Mouse (Mus musculus): ENCODE data around the gene Dusp18. TPM values are rescaled to one million over a fixed set of nuclear protein-coding genes. Genes with fewer than 3 reads are reported as not detected.

Gene Dusp18
- polyA plus RNA-seq (2016; fragmentation: Nextera tagmentation; extraction: Ambion mirVana) = 18.9 and 23.2 TPM in 2 replicates

- WGBS = 3% methylated on average over 46 of the region's 46 CpGs
These were observed at the start of gene Dusp18, which contains the start of gene 4921536K21Rik for GRCm38 (mm10) chr11:3894406-3895281. TSS of gene Dusp18 (plus strand) at chr11:3895240. TSS of gene 4921536K21Rik (minus strand) at chr11:3895098.

GRCm38 (mm10) chr11:3846351-3846750 is 48.7 kb upstream of the Dusp18 start:
- Histone ChIP-seq H3K36me3 (no peaks in the 10 kb centered on the region), H3K9me3 (replicated peaks) (no peaks in the 10 kb centered on the region), H3K27me3 (ENCODE audit: low read depth, poor library complexity, severe bottlenecking) (no peaks in the 10 kb centered on the region), H3K4me1 (no peaks in the 10 kb centered on the region), H3K4me3 (no peak overlapping the region), H3K27ac (replicated peaks) (no peak overlapping the region)
- WGBS = 74% methylated on average over 2 of the region's 2 CpGs
- no peak for DNase-seq (ENCODE audit: low spot score)

More at GRCm38 (mm10) chr11:3894406-3895281, at the start of gene Dusp18, which contains the start of gene 4921536K21Rik:
- Histone ChIP-seq H3K4me3 (peak within 1 kb of the TSS; percentile 57), H3K36me3 (peaks cover 32% of the 10 kb centered on the region), H3K27me3 (ENCODE audit: low read depth, poor library complexity, severe bottlenecking) (no peaks in the 10 kb centered on the region), H3K9me3 (replicated peaks) (no peaks in the 10 kb centered on the region), H3K4me1 (peaks cover 24% of the 10 kb centered on the region), H3K27ac (replicated peaks) (peak within 1 kb of the TSS; percentile 92)
- peak; percentile 98 for DNase-seq (ENCODE audit: low spot score)

GRCm38 (mm10) chr11:3849469-3850314 is 45.3 kb upstream of the Dusp18 start:
- no peak for DNase-seq (ENCODE audit: low spot score)
- Histone ChIP-seq H3K27me3 (ENCODE audit: low read depth, poor library complexity, severe bottlenecking) (no peaks in the 10 kb centered on the region), H3K4me1 (no peaks in the 10 kb centered on the region), H3K27ac (replicated peaks) (no peak overlapping the region), H3K9me3 (replicated peaks) (0 out of 2 replicates have a peak, but pooled peaks cover under 1% of the 10 kb centered on the region), H3K4me3 (no peak overlapping the region), H3K36me3 (no peaks in the 10 kb centered on the region)
- WGBS = 84% methylated on average over 15 of the region's 15 CpGs

GRCm38 (mm10) chr11:3850315-3850614 is 44.8 kb upstream of the Dusp18 start:
- 0 out of 2 replicates have a peak, but pooled peaks cover 4% of the 10 kb centered on the region for H3K9me3 ChIP-seq (replicated peaks)
- no peak for DNase-seq (ENCODE audit: low spot score)
- H3K27ac ChIP-seq (replicated peaks) = no peak overlapping the region
- no peak overlapping the region for H3K4me3 ChIP-seq
- WGBS = 76% methylated on average over 2 of the region's 2 CpGs
- H3K27me3 ChIP-seq (ENCODE audit: low read depth, poor library complexity, severe bottlenecking) = no peaks in the 10 kb centered on the region
- H3K4me1 ChIP-seq = no peaks in the 10 kb centered on the region
- no peaks in the 10 kb centered on the region for H3K36me3 ChIP-seq

GRCm38 (mm10) chr11:3850746-3851277 is 44.2 kb upstream of the Dusp18 start:
- no peaks in the 10 kb centered on the region for H3K27me3 ChIP-seq (ENCODE audit: low read depth, poor library complexity, severe bottlenecking)
- 77% methylated on average over 5 of the region's 5 CpGs for WGBS
- H3K27ac ChIP-seq (replicated peaks) = no peak overlapping the region
- no peaks in the 10 kb centered on the region for H3K4me1 ChIP-seq
- no peak for DNase-seq (ENCODE audit: low spot score)
- 0 out of 2 replicates have a peak, but pooled peaks cover 4% of the 10 kb centered on the region for H3K9me3 ChIP-seq (replicated peaks)
- H3K36me3 ChIP-seq = no peaks in the 10 kb centered on the region
- no peak overlapping the region for H3K4me3 ChIP-seq

GRCm38 (mm10) chr11:3851872-3852271 is 43.2 kb upstream of the Dusp18 start:
- DNase-seq (ENCODE audit: low spot score) = no peak
- H3K9me3 ChIP-seq (replicated peaks) = 0 out of 2 replicates have a peak, but pooled peaks cover 4% of the 10 kb centered on the region
- WGBS = 84% methylated on average over 4 of the region's 4 CpGs

GRCm38 (mm10) chr11:3853031-3853430 is 42.0 kb upstream of the Dusp18 start:
- H3K4me1 ChIP-seq = no peaks in the 10 kb centered on the region
- H3K9me3 ChIP-seq (replicated peaks) = 0 out of 2 replicates have a peak, but pooled peaks cover 4% of the 10 kb centered on the region
- 96% methylated on average over 10 of the region's 10 CpGs for WGBS
- H3K4me3 ChIP-seq = no peak overlapping the region
- H3K36me3 ChIP-seq = no peaks in the 10 kb centered on the region
- no peaks in the 10 kb centered on the region for H3K27me3 ChIP-seq (ENCODE audit: low read depth, poor library complexity, severe bottlenecking)
- H3K27ac ChIP-seq (replicated peaks) = no peak overlapping the region
- DNase-seq (ENCODE audit: low spot score) = no peak

More at GRCm38 (mm10) chr11:3851872-3852271, 43.2 kb upstream of the Dusp18 start:
- Histone ChIP-seq H3K27me3 (ENCODE audit: low read depth, poor library complexity, severe bottlenecking) (no peaks in the 10 kb centered on the region), H3K36me3 (no peaks in the 10 kb centered on the region), H3K4me3 (no peak overlapping the region), H3K27ac (replicated peaks) (no peak overlapping the region), H3K4me1 (no peaks in the 10 kb centered on the region)

- Histone ChIP-seq H3K9me3 (replicated peaks) (0 out of 2 replicates have a peak, but pooled peaks cover 4% of the 10 kb centered on the region), H3K4me3 (no peak overlapping the region), H3K4me1 (no peaks in the 10 kb centered on the region), H3K36me3 (no peaks in the 10 kb centered on the region), H3K27ac (replicated peaks) (no peak overlapping the region), H3K27me3 (ENCODE audit: low read depth, poor library complexity, severe bottlenecking) (no peaks in the 10 kb centered on the region)
- no peak for DNase-seq (ENCODE audit: low spot score)
- WGBS = 88% methylated on average over 5 of the region's 5 CpGs
These were observed 41.5 kb upstream of the Dusp18 start for GRCm38 (mm10) chr11:3853481-3854034.

- H3K36me3 ChIP-seq = no peaks in the 10 kb centered on the region
- no peak overlapping the region for H3K4me3 ChIP-seq
- 0 out of 2 replicates have a peak, but pooled peaks cover 4% of the 10 kb centered on the region for H3K9me3 ChIP-seq (replicated peaks)
- WGBS = 94% methylated on average over 3 of the region's 3 CpGs
- H3K27ac ChIP-seq (replicated peaks) = no peak overlapping the region
- no peaks in the 10 kb centered on the region for H3K27me3 ChIP-seq (ENCODE audit: low read depth, poor library complexity, severe bottlenecking)
- DNase-seq (ENCODE audit: low spot score) = no peak
- no peaks in the 10 kb centered on the region for H3K4me1 ChIP-seq
These were observed 40.9 kb upstream of the Dusp18 start for GRCm38 (mm10) chr11:3854156-3854555.

- Histone ChIP-seq H3K36me3 (no peaks in the 10 kb centered on the region), H3K27me3 (ENCODE audit: low read depth, poor library complexity, severe bottlenecking) (no peaks in the 10 kb centered on the region), H3K9me3 (replicated peaks) (0 out of 2 replicates have a peak, but pooled peaks cover 4% of the 10 kb centered on the region), H3K27ac (replicated peaks) (no peak overlapping the region), H3K4me1 (no peaks in the 10 kb centered on the region), H3K4me3 (no peak overlapping the region)
- WGBS = 87% methylated on average over 5 of the region's 5 CpGs
- no peak for DNase-seq (ENCODE audit: low spot score)
These were observed 39.2 kb upstream of the Dusp18 start for GRCm38 (mm10) chr11:3855846-3856245.

- no peak for DNase-seq (ENCODE audit: low spot score)
- Histone ChIP-seq H3K9me3 (replicated peaks) (0 out of 2 replicates have a peak, but pooled peaks cover 4% of the 10 kb centered on the region), H3K4me1 (peaks cover under 1% of the 10 kb centered on the region; the same call in 1 of the 2 replicates), H3K27me3 (ENCODE audit: low read depth, poor library complexity, severe bottlenecking) (peaks cover 19% of the 10 kb centered on the region), H3K27ac (replicated peaks) (no peak overlapping the region), H3K36me3 (no peaks in the 10 kb centered on the region), H3K4me3 (no peak overlapping the region)
- 82% methylated on average over 5 of the region's 5 CpGs for WGBS
These were observed 37.1 kb upstream of the Dusp18 start for GRCm38 (mm10) chr11:3857902-3858301.

GRCm38 (mm10) chr11:3859778-3860177 is 35.3 kb upstream of the Dusp18 start:
- H3K4me3 ChIP-seq = no peak overlapping the region
- WGBS = 96% methylated on average over 4 of the region's 4 CpGs

More at GRCm38 (mm10) chr11:3859778-3860177, 35.3 kb upstream of the Dusp18 start:
- H3K27ac ChIP-seq (replicated peaks) = no peak overlapping the region
- peaks cover 17% of the 10 kb centered on the region for H3K4me1 ChIP-seq
- H3K36me3 ChIP-seq = no peaks in the 10 kb centered on the region
- DNase-seq (ENCODE audit: low spot score) = no peak
- H3K27me3 ChIP-seq (ENCODE audit: low read depth, poor library complexity, severe bottlenecking) = peaks cover 35% of the 10 kb centered on the region
- 0 out of 2 replicates have a peak, but pooled peaks cover 2% of the 10 kb centered on the region for H3K9me3 ChIP-seq (replicated peaks)

All from midbrain, embryonic 10.5 days (tissue).